12 mouse cellular contexts compared by ENCODE assay signal in the genomic region with DNA sequence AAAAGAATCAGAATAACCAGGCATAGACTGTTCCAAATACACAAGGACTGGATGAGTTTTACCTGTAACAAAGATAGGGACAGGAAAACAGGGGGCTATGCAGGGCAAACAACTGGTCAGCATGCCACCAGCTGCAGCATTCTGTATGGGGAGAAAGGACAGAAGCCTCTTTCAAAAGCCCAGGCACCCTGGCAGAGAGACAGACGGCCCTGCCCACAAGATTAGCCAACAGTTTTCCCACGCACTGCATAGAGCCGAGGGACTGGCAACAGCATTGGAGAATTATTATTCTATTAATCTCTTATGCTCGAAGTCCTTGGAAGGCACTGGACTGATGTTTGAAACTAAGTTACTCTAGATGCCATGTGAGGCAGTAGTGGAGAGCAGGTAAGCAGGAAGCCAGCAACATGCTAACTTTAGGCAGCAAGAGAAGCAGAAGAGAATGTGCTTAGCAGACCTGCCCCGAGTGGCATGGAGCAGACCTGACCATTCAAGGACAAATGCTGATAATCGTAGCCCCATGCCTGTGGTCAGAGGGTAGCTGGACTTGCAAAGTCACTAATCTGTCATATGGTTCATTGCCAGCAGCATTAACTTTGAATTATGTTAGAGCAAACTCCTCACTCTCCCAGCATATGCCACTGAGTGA.
DNase-seq lines count a peak whose midpoint lies in the region; ATAC-seq lines count a peak whose summit lies in the region.
"Had no signal": no experiment of that assay in that cellular context is flagged by ENCODE, and none has a peak within 500 bp of the region (broad histone marks: within the 10 kb centered on the region; RNA-seq: fewer than 3 reads in every experiment).

No protein-coding gene starts in this region.

- no peak overlapping the region for H3K9ac ChIP-seq in hindbrain, embryonic 13.5 days
- H3K9ac ChIP-seq in hindbrain, embryonic 12.5 days: no peak overlapping the region
- no peak overlapping the region for H3K9ac ChIP-seq in forebrain, embryonic 15.5 days (replicated peaks)
- H3K9ac ChIP-seq in midbrain, embryonic 12.5 days (replicated peaks): no peak overlapping the region
- H3K9ac ChIP-seq in liver, embryonic 11.5 days (ENCODE audit: low read depth, low read length): no peak overlapping the region
- H3K9ac ChIP-seq: hindbrain, embryonic 15.5 days; liver, embryonic 12.5 days had no signal

- H3K4me3 ChIP-seq in hindbrain, embryonic 13.5 days: no peak overlapping the region
- no peak overlapping the region for H3K4me3 ChIP-seq in hindbrain, embryonic 12.5 days
- no peak overlapping the region for H3K4me3 ChIP-seq in forebrain, embryonic 15.5 days
- no peak overlapping the region for H3K4me3 ChIP-seq in midbrain, embryonic 12.5 days
- no peak overlapping the region for H3K4me3 ChIP-seq in liver, embryonic 11.5 days (ENCODE audit: low read depth, low read length)
- H3K4me3 ChIP-seq: hindbrain, embryonic 15.5 days; liver, embryonic 12.5 days; megakaryocyte, embryonic 14.5 days had no signal

- no peaks in the 10 kb centered on the region for H3K36me3 ChIP-seq in hindbrain, embryonic 13.5 days
- H3K36me3 ChIP-seq in hindbrain, embryonic 12.5 days: no peaks in the 10 kb centered on the region
- H3K36me3 ChIP-seq in forebrain, embryonic 15.5 days: no peaks in the 10 kb centered on the region
- H3K36me3 ChIP-seq in midbrain, embryonic 12.5 days: no peaks in the 10 kb centered on the region
- H3K36me3 ChIP-seq in liver, embryonic 11.5 days (ENCODE audit: control insufficient read depth, insufficient read depth, low read length): no peaks in the 10 kb centered on the region
- H3K36me3 ChIP-seq: G1E; hindbrain, embryonic 15.5 days; liver, embryonic 12.5 days had no signal

- H3K4me2 ChIP-seq in hindbrain, embryonic 13.5 days: no peak overlapping the region
- H3K4me2 ChIP-seq in hindbrain, embryonic 12.5 days (replicated peaks): no peak overlapping the region
- H3K4me2 ChIP-seq in forebrain, embryonic 15.5 days (replicated peaks): no peak overlapping the region
- no peak overlapping the region for H3K4me2 ChIP-seq in midbrain, embryonic 12.5 days (replicated peaks)
- no peak overlapping the region for H3K4me2 ChIP-seq in liver, embryonic 11.5 days
- H3K4me2 ChIP-seq: hindbrain, embryonic 15.5 days; liver, embryonic 12.5 days had no signal

- H3K9me3 ChIP-seq in hindbrain, embryonic 13.5 days: no peaks in the 10 kb centered on the region
- no peaks in the 10 kb centered on the region for H3K9me3 ChIP-seq in hindbrain, embryonic 12.5 days (replicated peaks)
- no peaks in the 10 kb centered on the region for H3K9me3 ChIP-seq in forebrain, embryonic 15.5 days
- no peaks in the 10 kb centered on the region for H3K9me3 ChIP-seq in midbrain, embryonic 12.5 days
- H3K9me3 ChIP-seq in liver, embryonic 11.5 days (ENCODE audit: control insufficient read depth, low read length): no peaks in the 10 kb centered on the region
- H3K9me3 ChIP-seq: hindbrain, embryonic 15.5 days; liver, embryonic 12.5 days had no signal

- peak; percentile 61; the same call in 1 of the 2 replicates for ATAC-seq in hindbrain, embryonic 13.5 days (ENCODE audit: low FRiP score)
- no peak for ATAC-seq in hindbrain, embryonic 12.5 days (ENCODE audit: low FRiP score)
- ATAC-seq in forebrain, embryonic 15.5 days (replicated peaks): peak; percentile 48; the same call in 1 of the 2 replicates
- ATAC-seq in midbrain, embryonic 12.5 days (ENCODE audit: low FRiP score, low read depth): peak; percentile 47; the same call in 1 of the 2 replicates
- no peak for ATAC-seq in liver, embryonic 11.5 days (replicated peaks; ENCODE audit: low FRiP score)
- ATAC-seq: liver, embryonic 12.5 days had no signal

- 0 out of 2 replicates have a peak, but pooled peaks cover 5% of the 10 kb centered on the region for H3K4me1 ChIP-seq in hindbrain, embryonic 13.5 days (replicated peaks)
- 0 out of 2 replicates have a peak, but pooled peaks cover 9% of the 10 kb centered on the region for H3K4me1 ChIP-seq in hindbrain, embryonic 12.5 days
- no peaks in the 10 kb centered on the region for H3K4me1 ChIP-seq in forebrain, embryonic 15.5 days
- peaks cover 8% of the 10 kb centered on the region; the same call in 1 of the 2 replicates for H3K4me1 ChIP-seq in midbrain, embryonic 12.5 days
- no peaks in the 10 kb centered on the region for H3K4me1 ChIP-seq in liver, embryonic 11.5 days (replicated peaks; ENCODE audit: control insufficient read depth, insufficient read depth, low read length)
- H3K4me1 ChIP-seq: hindbrain, embryonic 15.5 days; liver, embryonic 12.5 days had no signal

- 41% methylated on average over 6 of the region's 6 CpGs for whole genome bisulfite sequencing in hindbrain, embryonic 13.5 days
- 43% methylated on average over 6 of the region's 6 CpGs for WGBS in hindbrain, embryonic 12.5 days
- WGBS in forebrain, embryonic 15.5 days: 42% methylated on average over 6 of the region's 6 CpGs
- WGBS in midbrain, embryonic 12.5 days: 42% methylated on average over 6 of the region's 6 CpGs
- WGBS in liver, embryonic 11.5 days: 78% methylated on average over 6 of the region's 6 CpGs

- peak; percentile 43 for DNase-seq in adrenal gland, postnatal 10 days
- DNase-seq in liver, embryonic 11.5 days (ENCODE audit: low spot score): no peak
- DNase-seq in cerebellum, adult 9-11 months: no peak
- DNase-seq: kidney, postnatal 25 days had no signal

- H3K27me3 ChIP-seq in hindbrain, embryonic 13.5 days: no peaks in the 10 kb centered on the region
- H3K27me3 ChIP-seq in hindbrain, embryonic 12.5 days: no peaks in the 10 kb centered on the region
- H3K27me3 ChIP-seq in forebrain, embryonic 15.5 days: no peaks in the 10 kb centered on the region
- H3K27me3 ChIP-seq in midbrain, embryonic 12.5 days: no peaks in the 10 kb centered on the region
- no peaks in the 10 kb centered on the region for H3K27me3 ChIP-seq in liver, embryonic 11.5 days (replicated peaks; ENCODE audit: control insufficient read depth, insufficient read depth, low read length)
- H3K27me3 ChIP-seq: hindbrain, embryonic 15.5 days; liver, embryonic 12.5 days; megakaryocyte, embryonic 14.5 days had no signal

- H3K27ac ChIP-seq in hindbrain, embryonic 13.5 days: no peak overlapping the region
- H3K27ac ChIP-seq in hindbrain, embryonic 12.5 days: no peak overlapping the region
- H3K27ac ChIP-seq in forebrain, embryonic 15.5 days (replicated peaks): no peak overlapping the region
- H3K27ac ChIP-seq in midbrain, embryonic 12.5 days (replicated peaks): no peak overlapping the region
- no peak overlapping the region for H3K27ac ChIP-seq in liver, embryonic 11.5 days (ENCODE audit: low read depth, low read length)
- H3K27ac ChIP-seq: hindbrain, embryonic 15.5 days; liver, embryonic 12.5 days had no signal

Comparison
In these comparisons a context has a peak if more than half of its experiments do, and no peak if none do; other contexts are left out.
1. ATAC-seq: peak in hindbrain, embryonic 13.5 days (single experiment), forebrain, embryonic 15.5 days (single experiment) and midbrain, embryonic 12.5 days (single experiment); none in hindbrain, embryonic 12.5 days (single experiment) and liver, embryonic 11.5 days (single experiment).